9 mouse cellular contexts compared by ENCODE assay signal in the genomic region with DNA sequence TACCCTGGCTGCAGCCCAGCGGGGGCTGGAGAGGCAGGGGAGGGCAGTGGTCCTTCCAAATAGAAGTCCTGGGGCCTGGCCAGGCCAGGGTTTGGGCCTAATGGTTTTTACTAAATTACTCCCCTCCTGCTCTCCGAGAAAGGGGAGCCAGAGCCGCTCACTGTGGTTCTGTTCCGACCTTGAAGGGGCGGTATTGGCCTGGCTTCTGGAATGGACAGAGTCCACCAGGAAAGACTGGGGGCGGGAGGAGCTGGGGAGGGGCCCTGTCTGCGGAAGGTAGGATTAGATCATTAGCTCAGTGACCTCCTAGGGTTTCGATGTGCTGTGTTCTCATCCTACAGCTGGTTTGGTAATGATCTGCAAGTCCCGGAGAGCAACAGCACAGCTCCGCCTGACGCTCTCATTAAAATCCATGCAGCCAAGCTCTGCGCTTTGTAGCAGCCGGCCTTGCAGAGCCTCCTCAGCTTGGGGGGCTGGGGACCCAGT. TPM values are rescaled to one million over a fixed set of nuclear protein-coding genes. Genes with fewer than 3 reads are reported as not detected.
DNase-seq lines count a peak whose midpoint lies in the region; ATAC-seq and TF ChIP-seq lines count a peak whose summit lies in the region.
"Had no signal": no experiment of that assay in that cellular context is flagged by ENCODE, and none has a peak within 500 bp of the region (broad histone marks: within the 10 kb centered on the region; RNA-seq: fewer than 3 reads in every experiment).

No protein-coding gene starts in this region.

- peak; percentile 47 for DNase-seq in adrenal gland, adult 2 months
- no peak for DNase-seq in adrenal gland, postnatal 4 days (ENCODE audit: low spot score in 2 of 2)
- DNase-seq in heart, postnatal 4 days, result peak; percentile 51
- DNase-seq in limb, embryonic 10.5 days (ENCODE audit: low spot score), result peak; percentile 56
- no peak for DNase-seq in cerebellum, adult 9-11 months
- DNase-seq in left cerebral cortex, postnatal 4 days, result no peak

- TF ChIP-seq CTCF in E14TG2a.4 (conservative IDR thresholded peaks at IDR 0.05; ENCODE audit: low read length), result no peak

- 11% methylated on average over 13 of the region's 13 CpGs for WGBS in limb, embryonic 10.5 days
- WGBS in stomach, embryonic 15.5 days, result 30% methylated on average over 13 of the region's 13 CpGs

- 0 out of 2 replicates have a peak, but pooled peaks have one; percentile 20 for ATAC-seq in stomach, embryonic 15.5 days (ENCODE audit: insufficient read depth, low FRiP score, low read depth)

- H3K9ac ChIP-seq in stomach, embryonic 15.5 days, result no peak overlapping the region

- peak overlapping the region; percentile 87 for H3K27ac ChIP-seq in limb, embryonic 10.5 days
- H3K27ac ChIP-seq in stomach, embryonic 15.5 days, result peak overlapping the region; percentile 74

- intact Hi-C loops in left cerebral cortex, postnatal 4 days (cut with DNase I), result no loop called here

- H3K4me2 ChIP-seq in stomach, embryonic 15.5 days, result peak overlapping the region; percentile 10

- H3K4me3 ChIP-seq in E14TG2a.4 (replicated peaks; ENCODE audit: low read length), result peak overlapping the region; percentile 39
- H3K4me3 ChIP-seq in limb, embryonic 10.5 days, result peak overlapping the region; percentile 18
- H3K4me3 ChIP-seq in stomach, embryonic 15.5 days (replicated peaks), result no peak overlapping the region
- H3K4me3 ChIP-seq: megakaryocyte, embryonic 14.5 days had no signal

- H3K4me1 ChIP-seq in E14TG2a.4 (replicated peaks; ENCODE audit: low read depth, low read length), result peaks cover 89% of the 10 kb centered on the region
- H3K4me1 ChIP-seq in limb, embryonic 10.5 days, result peaks cover 65% of the 10 kb centered on the region
- H3K4me1 ChIP-seq in stomach, embryonic 15.5 days, result peaks cover 57% of the 10 kb centered on the region

- peaks cover 60% of the 10 kb centered on the region for H3K36me3 ChIP-seq in E14TG2a.4 (ENCODE audit: insufficient read depth, low read length)
- peaks cover 41% of the 10 kb centered on the region for H3K36me3 ChIP-seq in limb, embryonic 10.5 days
- peaks cover 36% of the 10 kb centered on the region for H3K36me3 ChIP-seq in stomach, embryonic 15.5 days

- no peaks in the 10 kb centered on the region for H3K27me3 ChIP-seq in E14TG2a.4 (ENCODE audit: insufficient read depth, low read length)
- no peaks in the 10 kb centered on the region for H3K27me3 ChIP-seq in limb, embryonic 10.5 days (ENCODE audit: low read depth, poor library complexity, severe bottlenecking)
- H3K27me3 ChIP-seq in stomach, embryonic 15.5 days (replicated peaks), result no peaks in the 10 kb centered on the region
- H3K27me3 ChIP-seq: megakaryocyte, embryonic 14.5 days had no signal

- no peaks in the 10 kb centered on the region for H3K9me3 ChIP-seq in E14TG2a.4 (ENCODE audit: low read length)
- H3K9me3 ChIP-seq in limb, embryonic 10.5 days (replicated peaks), result no peaks in the 10 kb centered on the region
- H3K9me3 ChIP-seq in stomach, embryonic 15.5 days, result no peaks in the 10 kb centered on the region
- H3K9me3 ChIP-seq: megakaryocyte, embryonic 14.5 days had no signal

RNA-seq across cellular contexts. Expression of a gene that starts 14.1 kb away (rescaled TPM):
- total RNA-seq in adrenal gland, adult 2 months (2021), result 1 to 10 TPM; 1.6 to 4.0 TPM
- 2.5 and 5.6 TPM in 2 replicates for polyA plus RNA-seq in adrenal gland, adult 2 months (2012; rRNA removed)
- 1 to 10 TPM; 2.3 to 5.2 TPM for total RNA-seq in adrenal gland, postnatal 4 days (2021)
- not detected for total RNA-seq in heart, postnatal 4 days (2021)
- 3.1 and 4.1 TPM in 2 replicates for polyA plus RNA-seq in limb, embryonic 10.5 days (2016; fragmentation: Nextera tagmentation; extraction: Ambion mirVana)
- 6.8 and 7.8 TPM in 2 replicates for polyA plus RNA-seq in stomach, embryonic 15.5 days (2015; fragmentation: Nextera tagmentation; extraction: Ambion mirVana)
- total RNA-seq in left cerebral cortex, postnatal 4 days (2021), result 1 to 10 TPM in 1 of 2 experiments, under 1 TPM in 1; 0.72 to 1.8 TPM

RNA-seq across cellular contexts. Expression of a gene that starts 14.5 kb away (rescaled TPM):
- under 1 TPM; 0.17 to 0.21 TPM for total RNA-seq in adrenal gland, adult 2 months (2021)
- polyA plus RNA-seq in adrenal gland, adult 2 months (2012; rRNA removed), result 0.49 and 1.1 TPM in 2 replicates
- under 1 TPM in 1 of 2 experiments, not detected in 1; 0.31 TPM for total RNA-seq in adrenal gland, postnatal 4 days (2021)
- total RNA-seq in heart, postnatal 4 days (2021), result under 1 TPM; 0.20 to 0.45 TPM
- 0.51 and 0.72 TPM in 2 replicates for polyA plus RNA-seq in limb, embryonic 10.5 days (2016; fragmentation: Nextera tagmentation; extraction: Ambion mirVana)
- polyA plus RNA-seq in stomach, embryonic 15.5 days (2015; fragmentation: Nextera tagmentation; extraction: Ambion mirVana), result 0.13 and 0.23 TPM in 2 replicates
- total RNA-seq in left cerebral cortex, postnatal 4 days (2021), result 1 to 10 TPM; 2.0 to 2.1 TPM

RNA-seq across cellular contexts. Expression of a gene that starts 42.8 kb away (rescaled TPM):
- 10 to 100 TPM; 22.4 to 22.9 TPM for total RNA-seq in adrenal gland, adult 2 months (2021)
- 17.5 and 17.6 TPM in 2 replicates for polyA plus RNA-seq in adrenal gland, adult 2 months (2012; rRNA removed)
- total RNA-seq in adrenal gland, postnatal 4 days (2021), result 10 to 100 TPM; 24.8 to 25.2 TPM
- 1 to 10 TPM; 6.3 to 6.8 TPM for total RNA-seq in heart, postnatal 4 days (2021)
- 0.84 and 1.7 TPM in 2 replicates for polyA plus RNA-seq in limb, embryonic 10.5 days (2016; fragmentation: Nextera tagmentation; extraction: Ambion mirVana)
- polyA plus RNA-seq in stomach, embryonic 15.5 days (2015; fragmentation: Nextera tagmentation; extraction: Ambion mirVana), result 5.0 and 8.6 TPM in 2 replicates
- total RNA-seq in left cerebral cortex, postnatal 4 days (2021), result 1 to 10 TPM; 3.0 to 3.3 TPM

Comparison
In these comparisons a context has a peak if more than half of its experiments do, and no peak if none do; other contexts are left out.
1. DNase-seq: peak in adrenal gland, adult 2 months (single experiment), heart, postnatal 4 days (single experiment) and limb, embryonic 10.5 days (single experiment); none in adrenal gland, postnatal 4 days (0 of 2), cerebellum, adult 9-11 months (single experiment) and left cerebral cortex, postnatal 4 days (single experiment).